Mouse (Mus musculus): ENCODE results near the gene Slc35f1. TPM values are rescaled to one million over a fixed set of nuclear protein-coding genes. Genes with fewer than 3 reads are reported as not detected.
"Not testable (repeated sequence)": the region's sequence is repeated elsewhere in the genome, so short reads cannot be mapped to it uniquely, and the experiment has no call there.

The Slc35f1 gene
- polyA plus RNA-seq, 1 experiment = not detected

GRCm38 (mm10) chr10:52840819-52841218 lies 150.5 kb downstream of the Slc35f1 start:
- Histone ChIP-seq H3K27me3 (replicated peaks) (no peaks in the 10 kb centered on the region), H3K36me3 (replicated peaks; ENCODE audit: low read length) (no peaks in the 10 kb centered on the region), H3K4me3 (replicated peaks) (no peak overlapping the region), H3K9me3 (no peaks in the 10 kb centered on the region), H3K4me1 (no peaks in the 10 kb centered on the region)
- no peak for TF ChIP-seq FLI1 (IDR thresholded peaks at IDR 0.05; ENCODE audit: low read length)
- TF ChIP-seq GATA1 (IDR thresholded peaks at IDR 0.05; ENCODE audit: borderline replicate concordance, low read length) = no peak

GRCm38 (mm10) chr10:52851994-52852393 lies 161.7 kb downstream of the Slc35f1 start:
- no peaks in the 10 kb centered on the region for H3K9me3 ChIP-seq
- TF ChIP-seq FLI1 (IDR thresholded peaks at IDR 0.05; ENCODE audit: low read length) (no peak), GATA1 (IDR thresholded peaks at IDR 0.05; ENCODE audit: borderline replicate concordance, low read length) (no peak)
- no peaks in the 10 kb centered on the region for H3K4me1 ChIP-seq
- no peaks in the 10 kb centered on the region for H3K36me3 ChIP-seq (replicated peaks; ENCODE audit: low read length)
- H3K4me3 ChIP-seq (replicated peaks) = no peak overlapping the region
- no peaks in the 10 kb centered on the region for H3K27me3 ChIP-seq (replicated peaks)

- TF ChIP-seq FLI1 (IDR thresholded peaks at IDR 0.05; ENCODE audit: low read length) (no peak), GATA1 (IDR thresholded peaks at IDR 0.05; ENCODE audit: borderline replicate concordance, low read length) (no peak)
These were observed 170.5 kb downstream of the Slc35f1 start for GRCm38 (mm10) chr10:52860851-52861250.

GRCm38 (mm10) chr10:52864936-52865335 lies 174.6 kb downstream of the Slc35f1 start:
- Histone ChIP-seq H3K4me1 (no peaks in the 10 kb centered on the region), H3K4me3 (replicated peaks) (no peak overlapping the region), H3K27me3 (replicated peaks) (no peaks in the 10 kb centered on the region), H3K9me3 (peaks cover 5% of the 10 kb centered on the region; the same call in 1 of the 2 replicates), H3K36me3 (replicated peaks; ENCODE audit: low read length) (no peaks in the 10 kb centered on the region)
- TF ChIP-seq GATA1 (IDR thresholded peaks at IDR 0.05; ENCODE audit: borderline replicate concordance, low read length) (no peak), FLI1 (IDR thresholded peaks at IDR 0.05; ENCODE audit: low read length) (no peak)

More at GRCm38 (mm10) chr10:52860851-52861250, 170.5 kb downstream of the Slc35f1 start:
- no peaks in the 10 kb centered on the region for H3K4me1 ChIP-seq
- no peaks in the 10 kb centered on the region for H3K36me3 ChIP-seq (replicated peaks; ENCODE audit: low read length)
- no peaks in the 10 kb centered on the region for H3K27me3 ChIP-seq (replicated peaks)
- no peak overlapping the region for H3K4me3 ChIP-seq (replicated peaks)
- H3K9me3 ChIP-seq = peaks cover 5% of the 10 kb centered on the region; the same call in 1 of the 2 replicates

DNA sequence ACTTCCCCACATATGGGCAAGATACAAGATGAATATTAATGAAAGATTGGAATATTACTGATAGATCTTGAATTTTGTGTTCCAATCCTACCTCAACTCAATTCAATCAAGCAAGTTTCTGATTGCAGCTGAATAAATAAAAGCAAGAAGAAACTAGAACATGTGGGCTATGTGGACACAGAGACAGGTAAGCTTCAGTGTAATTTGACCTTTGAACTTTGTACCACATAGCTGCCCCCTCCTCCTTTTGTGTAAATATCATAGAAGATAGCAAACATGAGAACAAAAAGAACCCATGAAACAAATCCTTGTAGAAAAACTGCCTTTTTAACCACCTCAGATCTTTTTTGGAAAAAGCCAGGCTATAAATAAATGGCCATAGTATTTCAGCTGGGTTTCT lies 180.8 kb downstream of the Slc35f1 start:
- H3K9me3 ChIP-seq = no peaks in the 10 kb centered on the region
- H3K36me3 ChIP-seq (replicated peaks; ENCODE audit: low read length) = no peaks in the 10 kb centered on the region
- no peaks in the 10 kb centered on the region for H3K4me1 ChIP-seq
- H3K27me3 ChIP-seq (replicated peaks) = no peaks in the 10 kb centered on the region
- TF ChIP-seq GATA1 (IDR thresholded peaks at IDR 0.05; ENCODE audit: borderline replicate concordance, low read length) = no peak
- no peak for TF ChIP-seq FLI1 (IDR thresholded peaks at IDR 0.05; ENCODE audit: low read length)
- H3K4me3 ChIP-seq (replicated peaks) = no peak overlapping the region

DNA sequence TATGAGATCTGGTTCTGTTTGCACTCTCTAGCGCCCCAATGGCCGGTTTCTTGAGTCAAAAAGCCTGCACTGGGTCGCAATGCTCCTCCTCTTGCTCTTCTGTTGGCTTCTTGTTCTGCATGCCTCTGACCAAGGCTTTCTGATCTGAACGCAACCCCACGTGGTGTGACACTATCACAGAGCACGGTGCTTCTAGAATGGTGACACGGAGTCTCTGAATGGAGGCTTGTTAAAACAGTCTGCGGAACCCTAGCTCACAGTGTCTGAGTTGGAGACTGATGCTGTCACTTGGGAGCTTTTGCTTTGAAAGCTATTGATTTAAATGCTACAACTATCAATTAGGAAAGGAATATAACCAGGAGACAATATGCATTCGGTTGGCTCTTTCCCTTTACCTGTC lies 183.8 kb downstream of the Slc35f1 start:
- no peaks in the 10 kb centered on the region for H3K4me1 ChIP-seq
- TF ChIP-seq GATA1 (IDR thresholded peaks at IDR 0.05; ENCODE audit: borderline replicate concordance, low read length) (no peak), FLI1 (IDR thresholded peaks at IDR 0.05; ENCODE audit: low read length) (no peak)
- H3K27me3 ChIP-seq (replicated peaks) = no peaks in the 10 kb centered on the region
- H3K9me3 ChIP-seq = 0 out of 2 replicates have a peak, but pooled peaks cover 2% of the 10 kb centered on the region
- no peaks in the 10 kb centered on the region for H3K36me3 ChIP-seq (replicated peaks; ENCODE audit: low read length)
- H3K4me3 ChIP-seq (replicated peaks) = no peak overlapping the region

- TF ChIP-seq GATA1 (IDR thresholded peaks at IDR 0.05; ENCODE audit: borderline replicate concordance, low read length) = no peak
- no peak for TF ChIP-seq FLI1 (IDR thresholded peaks at IDR 0.05; ENCODE audit: low read length)
- Histone ChIP-seq H3K4me3 (replicated peaks) (no peak overlapping the region), H3K9me3 (0 out of 2 replicates have a peak, but pooled peaks cover 2% of the 10 kb centered on the region), H3K4me1 (no peaks in the 10 kb centered on the region), H3K36me3 (replicated peaks; ENCODE audit: low read length) (no peaks in the 10 kb centered on the region), H3K27me3 (replicated peaks) (no peaks in the 10 kb centered on the region)
These were observed 184.4 kb downstream of the Slc35f1 start for GRCm38 (mm10) chr10:52874712-52875111.

DNA sequence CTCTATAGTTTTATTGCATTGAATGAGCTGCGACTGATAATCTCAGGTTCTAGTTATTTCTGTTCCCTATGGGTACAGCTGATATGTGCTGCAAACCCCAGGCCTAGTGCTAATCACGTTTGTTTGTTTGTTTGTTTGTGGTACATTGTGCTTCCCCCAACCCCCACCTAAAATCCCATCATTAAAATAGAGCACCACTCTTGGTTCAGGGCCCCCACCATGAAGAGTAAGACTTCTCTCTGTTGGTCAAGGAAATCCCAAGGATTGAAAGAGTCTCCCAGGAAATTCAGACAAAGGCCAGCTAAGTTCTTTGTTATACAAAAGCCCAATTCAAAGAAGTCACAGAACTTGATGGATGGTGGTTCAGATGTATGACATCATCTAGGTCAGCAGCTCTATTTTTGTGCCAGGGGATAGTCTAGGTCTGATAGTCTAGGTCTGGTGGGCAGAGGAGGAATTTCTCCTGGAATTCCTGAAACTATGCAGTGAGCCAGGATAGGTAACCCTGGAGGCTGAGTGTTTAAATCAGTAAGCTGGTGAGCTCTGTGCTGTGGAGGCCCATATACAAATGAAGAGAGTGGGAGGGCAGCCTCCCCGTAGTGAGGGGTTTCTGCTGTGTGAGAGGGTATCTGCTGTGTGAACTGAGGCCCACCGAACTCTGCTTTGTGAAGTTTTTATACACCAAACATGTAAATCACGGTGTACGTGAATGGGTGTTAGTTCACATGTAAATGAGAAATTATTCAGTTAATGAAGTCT lies 187.1 kb downstream of the Slc35f1 start:
- H3K27me3 ChIP-seq (replicated peaks) = no peaks in the 10 kb centered on the region
- H3K36me3 ChIP-seq (replicated peaks; ENCODE audit: low read length) = no peaks in the 10 kb centered on the region
- H3K4me1 ChIP-seq = no peaks in the 10 kb centered on the region
- TF ChIP-seq GATA1 (IDR thresholded peaks at IDR 0.05; ENCODE audit: borderline replicate concordance, low read length) (no peak), FLI1 (IDR thresholded peaks at IDR 0.05; ENCODE audit: low read length) (no peak)
- 0 out of 2 replicates have a peak, but pooled peaks cover 2% of the 10 kb centered on the region for H3K9me3 ChIP-seq
- no peak overlapping the region for H3K4me3 ChIP-seq (replicated peaks)

GRCm38 (mm10) chr10:52878093-52878801 lies 187.9 kb downstream of the Slc35f1 start:
- Histone ChIP-seq H3K4me3 (replicated peaks) (peak overlapping the region; percentile 53), H3K36me3 (replicated peaks; ENCODE audit: low read length) (no peaks in the 10 kb centered on the region), H3K27me3 (replicated peaks) (no peaks in the 10 kb centered on the region), H3K4me1 (no peaks in the 10 kb centered on the region), H3K9me3 (0 out of 2 replicates have a peak, but pooled peaks cover 2% of the 10 kb centered on the region)
- no peak for TF ChIP-seq FLI1 (IDR thresholded peaks at IDR 0.05; ENCODE audit: low read length)
- no peak for TF ChIP-seq GATA1 (IDR thresholded peaks at IDR 0.05; ENCODE audit: borderline replicate concordance, low read length)

GRCm38 (mm10) chr10:52896724-52897123 lies 206.4 kb downstream of the Slc35f1 start:
- not testable (repeated sequence) for H3K4me3 ChIP-seq (replicated peaks); H3K36me3 ChIP-seq (replicated peaks; ENCODE audit: low read length); H3K4me1 ChIP-seq; H3K9me3 ChIP-seq; H3K27me3 ChIP-seq (replicated peaks)
